Mouse (Mus musculus): ENCODE measurements at regions not wholly inside any gene's neighbourhood (a gene's known extent, or its start where the extent isn't known, plus 50 kb on each side); places are given as distances from the start of the nearest gene placed in this dataset.

DNA sequence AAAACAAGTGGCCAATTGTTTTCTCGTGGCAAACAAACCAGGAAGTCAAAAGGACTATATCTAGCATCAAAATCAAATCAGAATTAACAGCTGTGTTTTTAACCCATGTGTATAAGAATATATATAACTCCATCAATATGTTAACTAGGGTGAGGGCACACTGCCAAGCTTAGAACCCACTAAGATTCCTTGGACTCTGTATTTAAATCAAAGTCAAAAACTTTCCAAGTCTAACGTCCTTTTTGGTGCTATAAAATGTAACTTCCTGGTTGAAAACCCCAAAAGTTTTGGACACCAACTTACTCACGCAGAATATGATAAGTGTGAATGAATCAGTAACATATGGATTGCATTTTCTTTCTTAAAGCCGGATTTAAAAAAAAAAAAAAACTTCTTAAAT is 647.9 kb upstream of the Cited2 start:
- no peaks in the 10 kb centered on the region for H3K36me3 ChIP-seq
- no peak overlapping the region for H3K27ac ChIP-seq (replicated peaks)
- peaks cover 22% of the 10 kb centered on the region for H3K4me1 ChIP-seq
- WGBS = 63% methylated on average over 4 of the region's 4 CpGs
- H3K4me3 ChIP-seq = no peak overlapping the region
- no peak for DNase-seq (ENCODE audit: low spot score)
- no peaks in the 10 kb centered on the region for H3K27me3 ChIP-seq (ENCODE audit: low read depth, poor library complexity, severe bottlenecking)
- H3K9me3 ChIP-seq (replicated peaks) = no peaks in the 10 kb centered on the region

GRCm38 (mm10) chr10:17075576-17075975 is 647.4 kb upstream of the Cited2 start:
- no peaks in the 10 kb centered on the region for H3K36me3 ChIP-seq
- 16% methylated on average over 2 of the region's 2 CpGs for WGBS
- H3K4me1 ChIP-seq = peaks cover 22% of the 10 kb centered on the region
- H3K9me3 ChIP-seq (replicated peaks) = no peaks in the 10 kb centered on the region
- H3K4me3 ChIP-seq = no peak overlapping the region
- no peaks in the 10 kb centered on the region for H3K27me3 ChIP-seq (ENCODE audit: low read depth, poor library complexity, severe bottlenecking)
- peak overlapping the region; percentile 9; the same call in 1 of the 2 replicates for H3K27ac ChIP-seq (replicated peaks)
- no peak for DNase-seq (ENCODE audit: low spot score)

DNA sequence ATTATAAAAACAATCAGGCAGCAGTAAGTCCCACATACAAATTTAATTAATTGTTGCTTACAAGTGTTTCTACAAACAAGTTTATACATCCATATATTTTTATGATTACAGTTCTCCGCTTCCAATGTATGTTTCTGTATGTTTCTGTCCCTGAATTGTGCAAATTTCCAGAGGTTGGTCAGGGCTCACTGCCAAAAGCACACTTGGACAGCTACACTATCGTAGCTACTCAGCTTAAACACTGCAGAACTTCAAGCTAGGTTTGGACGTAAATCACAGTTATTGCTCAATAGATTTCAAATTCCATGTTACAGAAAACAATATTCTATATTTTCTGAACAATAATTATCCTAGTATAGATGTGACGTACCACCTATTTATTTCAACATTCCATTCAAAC is 646.8 kb upstream of the Cited2 start:
- Histone ChIP-seq H3K9me3 (replicated peaks) (no peaks in the 10 kb centered on the region), H3K4me1 (peaks cover 22% of the 10 kb centered on the region), H3K4me3 (no peak overlapping the region), H3K27me3 (ENCODE audit: low read depth, poor library complexity, severe bottlenecking) (no peaks in the 10 kb centered on the region), H3K36me3 (no peaks in the 10 kb centered on the region), H3K27ac (replicated peaks) (no peak overlapping the region)
- no peak for DNase-seq (ENCODE audit: low spot score)
- WGBS = 80% methylated on average over 4 of the region's 4 CpGs

DNA sequence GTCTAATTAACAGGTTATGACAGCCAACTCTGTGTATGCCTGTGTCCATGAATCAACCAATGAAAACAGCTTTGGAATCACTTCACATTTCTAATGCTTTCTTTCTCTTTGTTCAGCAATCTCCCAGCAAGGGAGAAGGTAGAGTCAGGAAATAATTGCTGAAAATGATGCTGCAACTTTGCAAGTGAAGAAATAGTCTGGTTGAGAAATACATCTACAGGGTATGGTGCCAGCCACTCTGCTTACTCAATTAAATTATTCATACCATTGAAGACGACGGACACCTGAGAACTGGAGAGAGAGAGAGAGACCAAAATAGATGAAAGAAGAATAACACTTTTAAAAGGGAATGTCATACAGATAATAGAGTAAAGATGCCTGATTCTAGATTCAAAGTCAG is 645.4 kb upstream of the Cited2 start:
- 89% methylated on average over 2 of the region's 2 CpGs for WGBS
- DNase-seq (ENCODE audit: low spot score) = no peak
- H3K27ac ChIP-seq (replicated peaks) = no peak overlapping the region

GRCm38 (mm10) chr10:17080818-17081217 is 642.2 kb upstream of the Cited2 start:
- no peaks in the 10 kb centered on the region for H3K36me3 ChIP-seq

More for the DNA sequence above, 645.4 kb upstream of the Cited2 start:
- Histone ChIP-seq H3K4me1 (peaks cover 22% of the 10 kb centered on the region), H3K27me3 (ENCODE audit: low read depth, poor library complexity, severe bottlenecking) (no peaks in the 10 kb centered on the region), H3K36me3 (no peaks in the 10 kb centered on the region), H3K4me3 (no peak overlapping the region), H3K9me3 (replicated peaks) (no peaks in the 10 kb centered on the region)

GRCm38 (mm10) chr10:17082926-17083325 is 640.1 kb upstream of the Cited2 start:
- no peak for DNase-seq (ENCODE audit: low spot score)
- Histone ChIP-seq H3K4me3 (no peak overlapping the region), H3K27me3 (ENCODE audit: low read depth, poor library complexity, severe bottlenecking) (no peaks in the 10 kb centered on the region), H3K4me1 (no peaks in the 10 kb centered on the region), H3K9me3 (replicated peaks) (no peaks in the 10 kb centered on the region), H3K36me3 (no peaks in the 10 kb centered on the region), H3K27ac (replicated peaks) (no peak overlapping the region)
- WGBS = 93% methylated on average over 4 of the region's 4 CpGs

More at GRCm38 (mm10) chr10:17080818-17081217, 642.2 kb upstream of the Cited2 start:
- H3K4me1 ChIP-seq = peaks cover 1% of the 10 kb centered on the region; the same call in 1 of the 2 replicates
- 88% methylated on average over 5 of the region's 5 CpGs for WGBS
- DNase-seq (ENCODE audit: low spot score) = no peak
- H3K27ac ChIP-seq (replicated peaks) = no peak overlapping the region
- no peaks in the 10 kb centered on the region for H3K9me3 ChIP-seq (replicated peaks)
- H3K27me3 ChIP-seq (ENCODE audit: low read depth, poor library complexity, severe bottlenecking) = no peaks in the 10 kb centered on the region
- H3K4me3 ChIP-seq = no peak overlapping the region

GRCm38 (mm10) chr10:17102065-17102464 is 621.0 kb upstream of the Cited2 start:
- peak overlapping the region; percentile 78 for H3K27ac ChIP-seq (replicated peaks)
- H3K4me1 ChIP-seq = peaks cover 19% of the 10 kb centered on the region
- H3K4me3 ChIP-seq = no peak overlapping the region
- H3K36me3 ChIP-seq = no peaks in the 10 kb centered on the region
- peak; percentile 23 for DNase-seq (ENCODE audit: low spot score)
- no peaks in the 10 kb centered on the region for H3K9me3 ChIP-seq (replicated peaks)
- H3K27me3 ChIP-seq (ENCODE audit: low read depth, poor library complexity, severe bottlenecking) = no peaks in the 10 kb centered on the region
- WGBS = 0% methylated on average over 1 of the region's 1 CpGs

GRCm38 (mm10) chr10:17103416-17103815 is 619.6 kb upstream of the Cited2 start:
- WGBS = 81% methylated on average over 2 of the region's 2 CpGs

GRCm38 (mm10) chr10:17106831-17107230 is 616.2 kb upstream of the Cited2 start:
- no peak for DNase-seq (ENCODE audit: low spot score)
- 95% methylated on average over 1 of the region's 1 CpGs for WGBS
- no peak overlapping the region for H3K4me3 ChIP-seq
- no peaks in the 10 kb centered on the region for H3K9me3 ChIP-seq (replicated peaks)
- peaks cover 8% of the 10 kb centered on the region for H3K4me1 ChIP-seq
- no peak overlapping the region for H3K27ac ChIP-seq (replicated peaks)
- H3K27me3 ChIP-seq (ENCODE audit: low read depth, poor library complexity, severe bottlenecking) = no peaks in the 10 kb centered on the region
- no peaks in the 10 kb centered on the region for H3K36me3 ChIP-seq

More at GRCm38 (mm10) chr10:17103416-17103815, 619.6 kb upstream of the Cited2 start:
- no peak for DNase-seq (ENCODE audit: low spot score)
- Histone ChIP-seq H3K4me1 (peaks cover 19% of the 10 kb centered on the region), H3K27ac (replicated peaks) (no peak overlapping the region), H3K9me3 (replicated peaks) (no peaks in the 10 kb centered on the region), H3K27me3 (ENCODE audit: low read depth, poor library complexity, severe bottlenecking) (no peaks in the 10 kb centered on the region), H3K4me3 (no peak overlapping the region), H3K36me3 (no peaks in the 10 kb centered on the region)

DNA sequence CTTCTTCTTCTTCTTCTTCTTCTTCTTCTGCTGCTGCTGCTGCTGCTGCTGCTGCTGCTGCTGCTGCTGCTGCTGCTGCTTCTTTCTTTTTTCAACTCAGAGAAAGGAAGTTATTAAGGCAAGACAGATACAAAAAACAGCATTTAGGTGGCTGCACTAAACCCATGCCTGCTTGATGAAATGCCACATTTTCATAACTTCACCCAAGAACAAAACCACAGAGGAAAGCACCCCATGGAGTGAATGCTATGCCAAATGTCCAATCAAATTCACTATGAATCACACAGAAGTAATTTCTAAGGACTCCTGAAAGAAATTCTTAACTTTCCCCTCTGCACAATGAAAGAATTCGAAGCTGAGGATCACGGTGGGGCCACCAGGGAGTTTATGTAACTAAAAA is 611.9 kb upstream of the Cited2 start:
- 82% methylated on average over 2 of the region's 2 CpGs for WGBS
- Histone ChIP-seq H3K27ac (replicated peaks) (no peak overlapping the region), H3K4me3 (no peak overlapping the region), H3K4me1 (no peaks in the 10 kb centered on the region), H3K27me3 (ENCODE audit: low read depth, poor library complexity, severe bottlenecking) (no peaks in the 10 kb centered on the region), H3K36me3 (no peaks in the 10 kb centered on the region), H3K9me3 (replicated peaks) (no peaks in the 10 kb centered on the region)
- DNase-seq (ENCODE audit: low spot score) = no peak

GRCm38 (mm10) chr10:17114805-17115204 is 608.2 kb upstream of the Cited2 start:
- DNase-seq (ENCODE audit: low spot score) = no peak
- Histone ChIP-seq H3K27me3 (ENCODE audit: low read depth, poor library complexity, severe bottlenecking) (no peaks in the 10 kb centered on the region), H3K36me3 (no peaks in the 10 kb centered on the region), H3K27ac (replicated peaks) (no peak overlapping the region), H3K9me3 (replicated peaks) (no peaks in the 10 kb centered on the region), H3K4me3 (no peak overlapping the region), H3K4me1 (no peaks in the 10 kb centered on the region)
- 88% methylated on average over 4 of the region's 4 CpGs for WGBS

DNA sequence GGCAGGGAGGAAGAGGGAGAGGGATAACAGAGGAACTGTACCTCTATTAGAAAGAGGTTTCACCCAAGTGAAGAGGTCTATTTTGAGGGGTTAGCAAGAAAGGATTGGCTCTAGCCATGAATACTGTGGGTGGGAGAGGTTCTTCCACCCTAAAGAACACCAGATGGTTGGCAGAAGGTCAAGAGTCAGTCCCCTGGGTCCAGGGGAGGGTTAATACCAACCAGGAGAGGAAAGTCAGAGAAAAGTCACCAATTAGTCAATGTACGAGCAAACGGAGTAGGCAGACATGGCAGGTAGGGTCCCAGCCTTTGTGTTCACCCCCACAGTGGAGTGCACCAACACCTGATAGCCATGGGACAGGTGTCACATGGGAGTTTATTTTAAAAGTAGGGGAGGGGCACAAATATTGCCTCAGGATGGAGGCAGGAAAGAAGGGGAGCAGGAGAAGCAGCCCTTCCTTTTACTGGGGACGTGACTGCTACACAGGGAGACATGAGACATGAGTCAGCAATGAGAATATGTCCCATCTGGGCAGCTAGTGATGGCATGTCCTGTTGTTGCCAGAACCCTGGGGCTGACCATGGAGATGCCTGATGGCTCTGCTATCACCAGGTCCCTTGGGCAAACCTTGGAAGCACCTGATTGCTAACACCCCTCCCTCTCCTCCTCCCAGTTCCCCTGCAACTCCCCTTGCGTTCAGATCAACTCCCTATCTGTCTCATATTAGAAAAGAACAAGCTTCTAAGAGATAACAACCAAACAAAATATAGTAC is 593.4 kb upstream of the Cited2 start:
- no peak overlapping the region for H3K27ac ChIP-seq (replicated peaks)
- H3K9me3 ChIP-seq (replicated peaks) = peaks cover 7% of the 10 kb centered on the region
- DNase-seq (ENCODE audit: low spot score) = no peak
- no peaks in the 10 kb centered on the region for H3K4me1 ChIP-seq
- 89% methylated on average over 4 of the region's 4 CpGs for WGBS
- H3K4me3 ChIP-seq = no peak overlapping the region
- H3K36me3 ChIP-seq = no peaks in the 10 kb centered on the region
- H3K27me3 ChIP-seq (ENCODE audit: low read depth, poor library complexity, severe bottlenecking) = no peaks in the 10 kb centered on the region

GRCm38 (mm10) chr10:17130661-17131060 is 592.4 kb upstream of the Cited2 start:
- DNase-seq (ENCODE audit: low spot score) = no peak
- Histone ChIP-seq H3K4me3 (no peak overlapping the region), H3K4me1 (no peaks in the 10 kb centered on the region), H3K27me3 (ENCODE audit: low read depth, poor library complexity, severe bottlenecking) (no peaks in the 10 kb centered on the region), H3K9me3 (replicated peaks) (no peaks in the 10 kb centered on the region), H3K27ac (replicated peaks) (no peak overlapping the region), H3K36me3 (no peaks in the 10 kb centered on the region)
- 91% methylated on average over 1 of the region's 1 CpGs for WGBS
